Mouse (Mus musculus) embryo, embryonic 10 days (tissue): Measurements from ENCODE around the gene Fgfr2.

Experiments used
- DNase-seq: peaks from one replicate; pipeline ENCODE4 v3.0.0-alpha.2; 2015; ENCODE audit warnings: low spot score

Gene Fgfr2

GRCm38 (mm10) chr7:130590845-130591437, 2532.2 kb downstream of the Fgfr2 start:
- DNase-seq, result no peak

- DNase-seq, result no peak
These were observed 2532.9 kb downstream of the Fgfr2 start for GRCm38 (mm10) chr7:130590081-130590828.

GRCm38 (mm10) chr7:130586521-130587072, 2536.6 kb downstream of the Fgfr2 start:
- no peak for DNase-seq

- DNase-seq, result no peak
These were observed 2544.5 kb downstream of the Fgfr2 start for GRCm38 (mm10) chr7:130578607-130579006.

GRCm38 (mm10) chr7:130578066-130578465, 2545.1 kb downstream of the Fgfr2 start:
- no peak for DNase-seq

GRCm38 (mm10) chr7:130577388-130578003, 2545.7 kb downstream of the Fgfr2 start, which contains the start of gene Tacc2:
Tacc2 (plus strand) TSS chr7:130577438.
- peak; percentile 12 for DNase-seq

GRCm38 (mm10) chr7:130576981-130577380, 2546.2 kb downstream of the Fgfr2 start:
- no peak for DNase-seq

- DNase-seq, result no peak
These were observed 2548.7 kb downstream of the Fgfr2 start for GRCm38 (mm10) chr7:130574211-130574991.

- no peak for DNase-seq
These were observed 2549.4 kb downstream of the Fgfr2 start for GRCm38 (mm10) chr7:130573746-130574145.

- DNase-seq, result no peak
These were observed 2550.3 kb downstream of the Fgfr2 start, which contains the start of gene Nsmce4a for GRCm38 (mm10) chr7:130572821-130573220. Nsmce4a (minus strand) TSS chr7:130573118.

GRCm38 (mm10) chr7:130570472-130570871, 2552.7 kb downstream of the Fgfr2 start:
- DNase-seq, result no peak

- no peak for DNase-seq
These were observed 2554.2 kb downstream of the Fgfr2 start for GRCm38 (mm10) chr7:130568783-130569436.

GRCm38 (mm10) chr7:130564596-130564995, 2558.6 kb downstream of the Fgfr2 start:
- no peak for DNase-seq

GRCm38 (mm10) chr7:130563880-130564279, 2559.3 kb downstream of the Fgfr2 start:
- DNase-seq, result no peak

- no peak for DNase-seq
These were observed 2559.9 kb downstream of the Fgfr2 start for GRCm38 (mm10) chr7:130563276-130563675.

- DNase-seq, result no peak
These were observed 2562.2 kb downstream of the Fgfr2 start for GRCm38 (mm10) chr7:130560933-130561332.

GRCm38 (mm10) chr7:130558592-130558991, 2564.6 kb downstream of the Fgfr2 start:
- DNase-seq, result no peak

- DNase-seq, result no peak
These were observed 2567.6 kb downstream of the Fgfr2 start for GRCm38 (mm10) chr7:130555597-130555996.

- DNase-seq, result no peak
These were observed 2569.8 kb downstream of the Fgfr2 start for GRCm38 (mm10) chr7:130553321-130553720.

GRCm38 (mm10) chr7:130552780-130553179, 2570.4 kb downstream of the Fgfr2 start:
- DNase-seq, result no peak

GRCm38 (mm10) chr7:130547635-130548175, 2575.4 kb downstream of the Fgfr2 start:
- DNase-seq, result no peak
